Mouse (Mus musculus): Measurements from ENCODE around the gene Wdr93. TPM values are rescaled to one million over a fixed set of nuclear protein-coding genes. Genes with fewer than 3 reads are reported as not detected.

Wdr93 gene
- total and polyA plus RNA-seq, 2 experiments, result 0.21 to 0.74 TPM

- DNase-seq (ENCODE audit: extremely low read depth, low read depth, low spot score), result peak; percentile 97
- no peak overlapping the region for H3K4me3 ChIP-seq (ENCODE audit: insufficient read depth, low read depth, low read length)
- 18% methylated on average over 7 of the region's 7 CpGs for WGBS
- no peak for TF ChIP-seq POLR2A (IDR thresholded peaks at IDR 0.05; ENCODE audit: extremely low read depth, insufficient read depth, low read length)
- TF ChIP-seq CTCF (IDR thresholded peaks at IDR 0.05; ENCODE audit: low read depth, low read length), result no peak
- no peaks in the 10 kb centered on the region for H3K79me2 ChIP-seq (ENCODE audit: control insufficient read depth, insufficient read depth, low read length)
- H3K36me3 ChIP-seq (ENCODE audit: control insufficient read depth, insufficient read depth, low read length), result no peaks in the 10 kb centered on the region
- H3K27ac ChIP-seq (replicated peaks; ENCODE audit: insufficient read depth, low read depth, low read length), result 0 out of 2 replicates have a peak overlapping the region, but pooled peaks have one; percentile 4
- peaks cover 6% of the 10 kb centered on the region for H3K4me1 ChIP-seq (ENCODE audit: control insufficient read depth, insufficient read depth, low read length)
- no peaks in the 10 kb centered on the region for H3K27me3 ChIP-seq (ENCODE audit: control insufficient read depth, insufficient read depth, low read length)
- no peak overlapping the region for H3K9ac ChIP-seq (ENCODE audit: low read depth, low read length)
Observed at GRCm38 (mm10) chr7:79808561-79808960, 65.6 kb downstream of the Wdr93 start.

- H3K9ac ChIP-seq (ENCODE audit: low read depth, low read length), result peak within 1 kb of the TSS; percentile 59
- TF ChIP-seq CTCF (IDR thresholded peaks at IDR 0.05; ENCODE audit: low read depth, low read length) (no peak), POLR2A (IDR thresholded peaks at IDR 0.05; ENCODE audit: extremely low read depth, insufficient read depth, low read length) (no peak)
- no peaks in the 10 kb centered on the region for H3K79me2 ChIP-seq (ENCODE audit: control insufficient read depth, insufficient read depth, low read length)
- no peaks in the 10 kb centered on the region for H3K36me3 ChIP-seq (ENCODE audit: control insufficient read depth, insufficient read depth, low read length)
- 17% methylated on average over 71 of the region's 71 CpGs for WGBS
- DNase-seq (ENCODE audit: extremely low read depth, low read depth, low spot score), result peak; percentile 48
- peak within 1 kb of the TSS; percentile 22 for H3K27ac ChIP-seq (replicated peaks; ENCODE audit: insufficient read depth, low read depth, low read length)
- peaks cover 3% of the 10 kb centered on the region for H3K4me1 ChIP-seq (ENCODE audit: control insufficient read depth, insufficient read depth, low read length)
- no peak within 1 kb of the TSS; the same call in 1 of the 2 replicates for H3K4me3 ChIP-seq (ENCODE audit: insufficient read depth, low read depth, low read length)
- H3K27me3 ChIP-seq (ENCODE audit: control insufficient read depth, insufficient read depth, low read length), result no peaks in the 10 kb centered on the region
Observed at GRCm38 (mm10) chr7:79810611-79811506, 67.9 kb downstream of the Wdr93 start, which contains the start of gene Mesp2. Gene Mesp2, plus strand, starts transcription at chr7:79810727.

GRCm38 (mm10) chr7:79813409-79813808, 70.4 kb downstream of the Wdr93 start:
- WGBS, result 62% methylated on average over 1 of the region's 1 CpGs
- Histone ChIP-seq H3K9ac (ENCODE audit: low read depth, low read length) (no peak overlapping the region), H3K79me2 (ENCODE audit: control insufficient read depth, insufficient read depth, low read length) (no peaks in the 10 kb centered on the region), H3K4me1 (ENCODE audit: control insufficient read depth, insufficient read depth, low read length) (peaks cover 3% of the 10 kb centered on the region), H3K4me3 (ENCODE audit: insufficient read depth, low read depth, low read length) (no peak overlapping the region), H3K27ac (replicated peaks; ENCODE audit: insufficient read depth, low read depth, low read length) (no peak overlapping the region), H3K36me3 (ENCODE audit: control insufficient read depth, insufficient read depth, low read length) (no peaks in the 10 kb centered on the region), H3K27me3 (ENCODE audit: control insufficient read depth, insufficient read depth, low read length) (no peaks in the 10 kb centered on the region)
- no peak for DNase-seq (ENCODE audit: extremely low read depth, low read depth, low spot score)
- TF ChIP-seq CTCF (IDR thresholded peaks at IDR 0.05; ENCODE audit: low read depth, low read length) (no peak), POLR2A (IDR thresholded peaks at IDR 0.05; ENCODE audit: extremely low read depth, insufficient read depth, low read length) (no peak)

- no peak overlapping the region for H3K27ac ChIP-seq (replicated peaks; ENCODE audit: insufficient read depth, low read depth, low read length)
- H3K36me3 ChIP-seq (ENCODE audit: control insufficient read depth, insufficient read depth, low read length), result peaks cover 5% of the 10 kb centered on the region; the same call in 1 of the 2 replicates
- H3K79me2 ChIP-seq (ENCODE audit: control insufficient read depth, insufficient read depth, low read length), result no peaks in the 10 kb centered on the region
- DNase-seq (ENCODE audit: extremely low read depth, low read depth, low spot score), result no peak
- no peak for TF ChIP-seq POLR2A (IDR thresholded peaks at IDR 0.05; ENCODE audit: extremely low read depth, insufficient read depth, low read length)
- TF ChIP-seq CTCF (IDR thresholded peaks at IDR 0.05; ENCODE audit: low read depth, low read length), result no peak
- 61% methylated on average over 6 of the region's 6 CpGs for WGBS
- no peaks in the 10 kb centered on the region for H3K27me3 ChIP-seq (ENCODE audit: control insufficient read depth, insufficient read depth, low read length)
- H3K4me1 ChIP-seq (ENCODE audit: control insufficient read depth, insufficient read depth, low read length), result no peaks in the 10 kb centered on the region
- no peak overlapping the region for H3K4me3 ChIP-seq (ENCODE audit: insufficient read depth, low read depth, low read length)
- H3K9ac ChIP-seq (ENCODE audit: low read depth, low read length), result no peak overlapping the region
Observed at GRCm38 (mm10) chr7:79818321-79818720, 75.4 kb downstream of the Wdr93 start.

- 55% methylated on average over 4 of the region's 4 CpGs for WGBS
- H3K79me2 ChIP-seq (ENCODE audit: control insufficient read depth, insufficient read depth, low read length), result no peaks in the 10 kb centered on the region
- no peak for TF ChIP-seq POLR2A (IDR thresholded peaks at IDR 0.05; ENCODE audit: extremely low read depth, insufficient read depth, low read length)
- no peak for TF ChIP-seq CTCF (IDR thresholded peaks at IDR 0.05; ENCODE audit: low read depth, low read length)
- H3K4me1 ChIP-seq (ENCODE audit: control insufficient read depth, insufficient read depth, low read length), result no peaks in the 10 kb centered on the region
- no peak overlapping the region for H3K27ac ChIP-seq (replicated peaks; ENCODE audit: insufficient read depth, low read depth, low read length)
- H3K9ac ChIP-seq (ENCODE audit: low read depth, low read length), result no peak overlapping the region
- no peaks in the 10 kb centered on the region for H3K27me3 ChIP-seq (ENCODE audit: control insufficient read depth, insufficient read depth, low read length)
- no peak for DNase-seq (ENCODE audit: extremely low read depth, low read depth, low spot score)
- peaks cover 8% of the 10 kb centered on the region for H3K36me3 ChIP-seq (ENCODE audit: control insufficient read depth, insufficient read depth, low read length)
- H3K4me3 ChIP-seq (ENCODE audit: insufficient read depth, low read depth, low read length), result no peak overlapping the region
Observed at GRCm38 (mm10) chr7:79819515-79819914, 76.6 kb downstream of the Wdr93 start.

GRCm38 (mm10) chr7:79819996-79820395, 77.0 kb downstream of the Wdr93 start:
- Histone ChIP-seq H3K4me3 (ENCODE audit: insufficient read depth, low read depth, low read length) (no peak overlapping the region), H3K9ac (ENCODE audit: low read depth, low read length) (no peak overlapping the region), H3K27me3 (ENCODE audit: control insufficient read depth, insufficient read depth, low read length) (no peaks in the 10 kb centered on the region), H3K4me1 (ENCODE audit: control insufficient read depth, insufficient read depth, low read length) (no peaks in the 10 kb centered on the region), H3K79me2 (ENCODE audit: control insufficient read depth, insufficient read depth, low read length) (no peaks in the 10 kb centered on the region), H3K27ac (replicated peaks; ENCODE audit: insufficient read depth, low read depth, low read length) (no peak overlapping the region), H3K36me3 (ENCODE audit: control insufficient read depth, insufficient read depth, low read length) (peaks cover 11% of the 10 kb centered on the region)
- TF ChIP-seq CTCF (IDR thresholded peaks at IDR 0.05; ENCODE audit: low read depth, low read length), result no peak
- no peak for TF ChIP-seq POLR2A (IDR thresholded peaks at IDR 0.05; ENCODE audit: extremely low read depth, insufficient read depth, low read length)
- WGBS, result 86% methylated on average over 11 of the region's 11 CpGs
- DNase-seq (ENCODE audit: extremely low read depth, low read depth, low spot score), result no peak

Measured in liver, adult 2 months (tissue).